Mouse (Mus musculus) heart, postnatal 0 days (tissue): ENCODE data around the gene Bcas3. TPM values are rescaled to one million over a fixed set of nuclear protein-coding genes. Genes with fewer than 3 reads are reported as not detected.

Experiments used
- ATAC-seq: fragments of 200-750 bp; cut with Nextera tagmentation; 2 replicates; pipeline ENCODE4 v1.8.0; 2017; ENCODE audit warnings: low read depth, moderate number of reproducible peaks, moderate library complexity; ENCODE audit not compliant: insufficient read depth
- DNase-seq: peaks from one replicate; pipeline ENCODE4 v3.0.0-alpha.2; 2016; ENCODE audit warnings: low spot score
- H3K27ac ChIP-seq: fragments of 300-500 bp; sonication (generic); 2 replicates; pipeline ENCODE4 v1.5.1; 2014; ENCODE audit warnings: low read depth, mild to moderate bottlenecking
- H3K27me3 ChIP-seq: fragments of 300-500 bp; sonication (generic); 2 replicates; pipeline ENCODE4 v1.6.1; 2014; ENCODE audit warnings: low read length, mixed read lengths; ENCODE audit not compliant: control insufficient read depth, insufficient read depth
- H3K36me3 ChIP-seq: fragments of 300-500 bp; sonication (generic); replicated peaks from 2 replicates; pipeline ENCODE4 v1.6.1; 2014; ENCODE audit warnings: low read length, mixed read lengths; ENCODE audit not compliant: control insufficient read depth, insufficient read depth
- H3K4me1 ChIP-seq: fragments of 300-500 bp; sonication (generic); 2 replicates; pipeline ENCODE4 v1.6.1; 2014; ENCODE audit warnings: antibody characterized with exemption; ENCODE audit not compliant: control insufficient read depth, insufficient read depth
- H3K4me2 ChIP-seq: fragments of 300-500 bp; sonication (generic); 2 replicates; pipeline ENCODE4 v1.6.1; 2014; ENCODE audit warnings: low read depth, mild to moderate bottlenecking, low read length, moderate library complexity
- H3K4me3 ChIP-seq: fragments of 300-500 bp; sonication (generic); 2 replicates; pipeline ENCODE4 v1.5.1; 2014; ENCODE audit warnings: low read depth, low read length
- H3K9ac ChIP-seq: fragments of 300-500 bp; sonication (generic); replicated peaks from 2 replicates; pipeline ENCODE4 v1.6.1; 2014; ENCODE audit warnings: low read depth, low read length, mixed read lengths
- H3K9me3 ChIP-seq: fragments of 300-500 bp; sonication (generic); replicated peaks from 2 replicates; pipeline ENCODE4 v1.6.1; 2016; ENCODE audit warnings: low read length; ENCODE audit not compliant: control insufficient read depth
- CTCF ChIP-seq: IDR thresholded peaks from 2 replicates; pipeline ENCODE4 v1.5.1; 2016; ENCODE audit warnings: antibody characterized with exemption, control low read depth, low read depth
- EP300 ChIP-seq: IDR thresholded peaks from 2 replicates; pipeline ENCODE4 v1.6.1; 2016; ENCODE audit warnings: antibody characterized with exemption, low read depth
- WGBS: fragments of 180-500 bp; shearing (Covaris S2); extraction: QIAGEN DNeasy Blood & Tissue Kit; methylation state at CpG from one replicate; pipeline ENCODE4 v1.1.7; 2014; 5-methylcytosine and 5-hydroxymethylcytosine counted together
- polyA plus RNA-seq: library from polyadenylated mRNA; unstranded; fragments of >200 nt; fragmentation: Nextera tagmentation; extraction: Ambion mirVana; gene quantifications from 2 replicates; pipeline ENCODE4 v1.2.1, GENCODE M21; 2015
- total RNA-seq: library from RNA; depleted of rRNA; stranded (reverse); fragments of >200 nt; gene quantifications from 2 replicates; pipeline ENCODE4 v1.2.3, GENCODE M21; 2014; ENCODE audit warnings: low replicate concordance

Bcas3 gene
- total and polyA plus RNA-seq, 2 experiments from 2014 or later, result 18.5 to 37.4 TPM

DNA sequence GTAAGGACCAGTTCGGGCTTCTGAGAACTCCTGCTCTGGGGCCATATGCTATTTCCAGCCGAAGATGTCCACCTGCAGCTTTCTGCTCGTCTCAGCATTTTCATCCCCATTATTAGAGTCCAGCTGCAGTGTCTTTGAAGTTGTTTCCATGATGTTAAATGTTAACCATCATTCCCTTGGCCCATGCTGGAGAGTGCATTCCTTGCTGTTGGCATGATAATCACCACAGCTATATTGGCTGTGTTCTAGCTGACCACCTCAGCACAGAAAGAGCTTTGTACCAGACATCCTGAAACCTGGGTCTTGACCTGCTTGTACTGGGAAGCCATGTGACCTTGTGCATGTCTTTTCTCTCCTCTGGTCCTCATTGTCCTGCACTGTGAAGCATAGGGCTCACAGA lies 410.7 kb downstream of the Bcas3 start:
- Histone ChIP-seq H3K9ac (no peak overlapping the region), H3K4me3 (no peak overlapping the region), H3K4me2 (no peak overlapping the region), H3K27ac (no peak overlapping the region), H3K9me3 (no peaks in the 10 kb centered on the region), H3K27me3 (no peaks in the 10 kb centered on the region), H3K36me3 (no peaks in the 10 kb centered on the region), H3K4me1 (peaks cover 12% of the 10 kb centered on the region; the same call in 1 of the 2 replicates)
- WGBS, result 82% methylated on average over 3 of the region's 3 CpGs
- DNase-seq, result no peak
- TF ChIP-seq CTCF, result no peak
- TF ChIP-seq EP300, result no peak
- no peak for ATAC-seq

DNA sequence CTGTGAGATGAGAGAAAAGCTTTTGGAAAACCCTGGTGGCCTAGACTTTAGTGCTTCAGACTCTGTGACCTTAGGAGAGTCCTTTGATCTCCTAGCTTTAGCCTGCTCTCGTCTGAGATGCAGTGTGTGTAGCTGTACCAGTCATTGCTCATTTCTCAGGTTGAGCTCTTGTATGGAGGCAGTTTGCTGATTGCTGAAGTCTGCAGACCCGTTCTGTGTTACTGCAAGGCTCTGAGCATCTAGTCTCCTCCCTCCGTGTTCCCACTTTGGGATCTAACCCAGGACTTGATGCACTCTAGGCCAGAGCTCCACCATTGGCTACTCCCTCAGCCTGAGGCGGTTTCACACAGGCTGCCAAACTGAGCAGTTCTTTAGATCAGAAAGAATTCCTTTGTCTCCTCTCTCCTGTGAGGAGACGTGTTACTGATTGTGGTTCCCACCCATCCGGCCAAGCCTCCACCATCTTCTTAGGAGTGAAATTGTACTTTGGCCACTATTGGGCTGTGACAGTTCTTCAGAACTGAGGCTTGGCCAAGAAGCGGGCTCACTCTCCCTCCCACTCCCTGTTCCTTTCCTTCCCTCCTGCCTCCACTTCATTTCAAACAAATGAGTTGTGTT lies 413.2 kb downstream of the Bcas3 start:
- DNase-seq, result peak; percentile 9
- no peak overlapping the region for H3K9ac ChIP-seq
- no peaks in the 10 kb centered on the region for H3K36me3 ChIP-seq
- no peak for TF ChIP-seq EP300
- TF ChIP-seq CTCF, result no peak
- H3K27ac ChIP-seq, result peak overlapping the region; percentile 36
- no peaks in the 10 kb centered on the region for H3K9me3 ChIP-seq
- ATAC-seq, result peak; percentile 60
- no peaks in the 10 kb centered on the region for H3K27me3 ChIP-seq
- no peak overlapping the region for H3K4me2 ChIP-seq
- 44% methylated on average over 7 of the region's 7 CpGs for WGBS
- H3K4me3 ChIP-seq, result no peak overlapping the region
- H3K4me1 ChIP-seq, result peaks cover 3% of the 10 kb centered on the region; the same call in 1 of the 2 replicates

DNA sequence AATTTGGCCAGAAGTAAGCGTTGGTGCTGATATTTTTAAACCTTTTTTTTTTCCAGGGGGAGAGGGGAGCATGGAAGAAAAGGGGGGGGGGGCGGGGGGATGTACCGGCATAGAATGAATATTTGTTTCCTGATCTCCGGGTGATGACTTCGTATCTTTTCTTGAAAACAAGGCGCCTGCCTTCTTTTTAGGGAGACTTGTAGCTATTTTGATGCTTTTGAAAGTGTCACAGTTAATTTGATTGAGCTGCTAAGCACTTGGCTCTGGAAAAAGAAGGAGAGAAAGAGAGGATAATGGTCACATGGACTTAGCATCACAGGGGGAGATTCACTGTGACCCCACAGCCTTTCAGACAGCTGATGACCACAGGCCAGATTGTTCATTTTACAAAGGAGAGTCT lies 413.8 kb downstream of the Bcas3 start:
- Histone ChIP-seq H3K4me1 (no peaks in the 10 kb centered on the region), H3K9ac (no peak overlapping the region), H3K27ac (no peak overlapping the region), H3K4me3 (no peak overlapping the region), H3K36me3 (no peaks in the 10 kb centered on the region), H3K27me3 (no peaks in the 10 kb centered on the region), H3K4me2 (no peak overlapping the region), H3K9me3 (no peaks in the 10 kb centered on the region)
- DNase-seq (no peak), ATAC-seq (no peak)
- WGBS, result 65% methylated on average over 6 of the region's 6 CpGs
- no peak for TF ChIP-seq CTCF
- no peak for TF ChIP-seq EP300

DNA sequence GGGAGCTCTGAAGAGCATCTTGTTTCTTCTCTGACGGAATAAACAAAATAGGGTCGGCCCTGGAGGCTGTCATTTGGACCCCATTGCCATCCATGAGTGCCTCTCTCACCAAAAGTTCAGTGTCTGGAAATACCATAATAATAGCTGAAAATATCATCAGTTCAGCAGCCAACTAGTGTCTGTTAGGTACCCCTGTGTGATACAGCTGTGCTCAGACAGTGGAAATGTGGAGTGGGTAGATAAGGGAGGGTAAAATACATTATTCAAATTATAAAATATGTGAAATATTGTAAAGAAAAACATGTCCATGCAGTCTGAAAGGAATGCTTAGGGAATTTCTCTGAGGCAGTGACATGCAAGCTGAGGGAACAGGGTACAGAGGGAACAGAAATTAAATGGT lies 416.8 kb downstream of the Bcas3 start:
- no peak overlapping the region for H3K4me2 ChIP-seq
- peaks cover 3% of the 10 kb centered on the region; the same call in 1 of the 2 replicates for H3K27me3 ChIP-seq
- TF ChIP-seq CTCF, result no peak
- no peak for TF ChIP-seq EP300
- DNase-seq (no peak), ATAC-seq (no peak)
- H3K4me3 ChIP-seq, result no peak overlapping the region
- H3K4me1 ChIP-seq, result no peaks in the 10 kb centered on the region
- H3K27ac ChIP-seq, result no peak overlapping the region
- WGBS, result 76% methylated on average over 2 of the region's 2 CpGs
- no peak overlapping the region for H3K9ac ChIP-seq
- no peaks in the 10 kb centered on the region for H3K9me3 ChIP-seq
- no peaks in the 10 kb centered on the region for H3K36me3 ChIP-seq

DNA sequence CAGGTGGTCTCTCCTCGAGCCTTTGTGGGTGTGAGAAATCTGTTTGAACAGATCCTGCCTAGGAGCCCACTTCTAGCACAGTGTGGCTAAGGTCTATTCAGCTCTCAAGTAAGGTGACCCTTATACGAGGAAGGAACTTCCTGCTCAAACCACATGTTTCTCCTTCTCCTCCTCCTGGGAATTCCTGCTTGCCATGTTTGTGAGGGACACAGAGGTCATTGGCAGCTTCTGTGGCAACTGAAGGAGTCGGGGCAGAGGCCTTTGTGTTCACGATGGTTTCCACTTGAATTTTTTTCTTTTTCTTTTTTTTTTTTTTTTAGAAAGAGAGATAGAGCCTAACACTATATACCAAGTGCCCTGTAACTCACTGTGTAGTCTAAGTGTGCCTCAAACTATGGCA lies 420.4 kb downstream of the Bcas3 start:
- Histone ChIP-seq H3K36me3 (no peaks in the 10 kb centered on the region), H3K4me1 (0 out of 2 replicates have a peak, but pooled peaks cover 4% of the 10 kb centered on the region), H3K4me2 (no peak overlapping the region), H3K9ac (no peak overlapping the region), H3K27me3 (peaks cover 3% of the 10 kb centered on the region; the same call in 1 of the 2 replicates), H3K4me3 (no peak overlapping the region), H3K9me3 (no peaks in the 10 kb centered on the region), H3K27ac (no peak overlapping the region)
- ATAC-seq, result no peak
- no peak for DNase-seq
- WGBS, result 61% methylated on average over 4 of the region's 4 CpGs
- TF ChIP-seq CTCF (no peak), EP300 (no peak)

DNA sequence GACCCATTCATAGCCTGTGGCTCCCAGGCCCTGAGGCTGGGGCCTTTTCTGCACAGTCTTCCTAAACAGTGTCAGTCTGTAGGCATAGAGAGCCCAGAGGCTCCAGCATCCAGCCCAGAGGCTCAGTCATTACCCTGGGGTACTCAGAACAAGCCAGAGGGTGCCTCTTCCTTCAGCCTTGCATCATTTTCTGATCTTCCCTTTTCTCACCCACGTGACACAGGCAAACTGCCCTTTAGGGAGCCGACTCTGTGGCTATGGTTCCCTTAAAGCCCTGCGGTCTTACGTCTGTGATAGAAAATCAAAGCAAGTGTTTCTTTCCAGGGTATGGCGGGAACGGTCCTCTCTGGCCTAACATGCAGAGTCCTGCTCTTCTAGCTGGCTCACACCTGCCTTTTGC lies 421.7 kb downstream of the Bcas3 start:
- no peaks in the 10 kb centered on the region for H3K9me3 ChIP-seq
- H3K27me3 ChIP-seq, result peaks cover 10% of the 10 kb centered on the region
- no peak for ATAC-seq
- TF ChIP-seq CTCF (no peak), EP300 (no peak)
- WGBS, result 70% methylated on average over 6 of the region's 6 CpGs
- H3K4me2 ChIP-seq, result no peak overlapping the region
- no peak for DNase-seq
- H3K9ac ChIP-seq, result no peak overlapping the region
- H3K36me3 ChIP-seq, result no peaks in the 10 kb centered on the region
- H3K4me3 ChIP-seq, result no peak overlapping the region
- H3K4me1 ChIP-seq, result 0 out of 2 replicates have a peak, but pooled peaks cover 4% of the 10 kb centered on the region
- no peak overlapping the region for H3K27ac ChIP-seq
